Mouse (Mus musculus) forebrain, embryonic 11.5 days (tissue): ENCODE data around the gene Commd8. TPM values are rescaled to one million over a fixed set of nuclear protein-coding genes. Genes with fewer than 3 reads are reported as not detected.

ENCODE experiments used
- ATAC-seq: fragments of 200-750 bp; cut with Nextera tagmentation; replicated peaks from 2 replicates; pipeline ENCODE4 v1.8.0; 2017; ENCODE audit warnings: moderate TSS enrichment; ENCODE audit not compliant: low FRiP score
- DNase-seq: peaks from one replicate; pipeline ENCODE4 v3.0.0-alpha.2; 2017; ENCODE audit warnings: low spot score
- H3K27ac ChIP-seq: fragments of 300-500 bp; sonication (generic); 2 replicates; pipeline ENCODE4 v1.5.1; 2014; ENCODE audit warnings: low read depth, low read length
- H3K27me3 ChIP-seq: fragments of 300-500 bp; sonication (generic); 2 replicates; pipeline ENCODE4 v1.6.1; 2014; ENCODE audit warnings: mild to moderate bottlenecking, low read length, mixed read lengths; ENCODE audit not compliant: control insufficient read depth, insufficient read depth
- H3K36me3 ChIP-seq: fragments of 300-500 bp; sonication (generic); 2 replicates; pipeline ENCODE4 v1.6.1; 2014; ENCODE audit warnings: mild to moderate bottlenecking, low read length, moderate library complexity, mixed read lengths; ENCODE audit not compliant: control insufficient read depth, insufficient read depth
- H3K4me1 ChIP-seq: fragments of 300-500 bp; sonication (generic); replicated peaks from 2 replicates; pipeline ENCODE4 v1.6.1; 2014; ENCODE audit warnings: low read length, mixed read lengths; ENCODE audit not compliant: control insufficient read depth, insufficient read depth
- H3K4me2 ChIP-seq: fragments of 300-500 bp; sonication (generic); 2 replicates; pipeline ENCODE4 v1.6.1; 2014; ENCODE audit warnings: low read depth, mild to moderate bottlenecking, low read length, moderate library complexity, mixed read lengths; ENCODE audit not compliant: severe bottlenecking
- H3K4me3 ChIP-seq: fragments of 300-500 bp; sonication (generic); 2 replicates; pipeline ENCODE4 v1.5.1; 2014; ENCODE audit warnings: low read depth, low read length
- H3K9ac ChIP-seq: fragments of 300-500 bp; sonication (generic); 2 replicates; pipeline ENCODE4 v1.6.1; 2014; ENCODE audit warnings: low read length
- H3K9me3 ChIP-seq: fragments of 300-500 bp; sonication (generic); 2 replicates; pipeline ENCODE4 v1.6.1; 2016; ENCODE audit warnings: low read length, mixed read lengths; ENCODE audit not compliant: control insufficient read depth
- WGBS: fragments of 180-500 bp; shearing (Covaris S2); extraction: QIAGEN DNeasy Blood & Tissue Kit; methylation state at CpG from one replicate; pipeline ENCODE4 v1.1.7; 2014; 5-methylcytosine and 5-hydroxymethylcytosine counted together
- polyA plus RNA-seq: library from polyadenylated mRNA; unstranded; fragments of >200 nt; fragmentation: Nextera tagmentation; extraction: Ambion mirVana; gene quantifications from 2 replicates; pipeline ENCODE4 v1.2.1, GENCODE M21; 2014

Commd8 gene
- polyA plus RNA-seq, 1 experiment from 2014 or later = 170 TPM

DNA sequence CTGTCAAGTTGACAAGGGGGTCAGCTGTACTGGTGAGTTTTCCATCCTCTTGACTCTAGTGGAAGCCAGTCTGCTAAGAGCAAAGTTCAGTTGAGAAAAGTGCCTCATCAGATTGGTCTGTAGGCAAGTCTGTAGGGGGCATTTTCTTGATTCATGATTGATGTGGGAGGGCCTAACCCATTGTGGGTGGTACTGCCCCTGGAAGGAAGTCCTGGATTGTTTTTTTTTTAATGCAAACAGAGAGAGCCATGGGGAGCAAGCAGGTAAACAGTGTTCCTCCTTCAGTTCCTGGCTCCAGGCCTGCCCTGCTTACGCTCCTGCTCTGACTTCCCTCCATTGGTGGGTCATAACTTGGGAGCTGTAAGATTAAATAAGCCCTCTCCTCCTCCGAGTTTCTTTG, 34.1 kb downstream of the Commd8 start:
- no peak overlapping the region for H3K4me2 ChIP-seq
- no peak for ATAC-seq
- no peak overlapping the region for H3K27ac ChIP-seq
- no peaks in the 10 kb centered on the region for H3K27me3 ChIP-seq
- 80% methylated on average over 2 of the region's 2 CpGs for WGBS
- no peak for DNase-seq
- H3K4me3 ChIP-seq = no peak overlapping the region
- H3K4me1 ChIP-seq = no peaks in the 10 kb centered on the region
- no peaks in the 10 kb centered on the region for H3K9me3 ChIP-seq
- H3K36me3 ChIP-seq = no peaks in the 10 kb centered on the region
- no peak overlapping the region for H3K9ac ChIP-seq

DNA sequence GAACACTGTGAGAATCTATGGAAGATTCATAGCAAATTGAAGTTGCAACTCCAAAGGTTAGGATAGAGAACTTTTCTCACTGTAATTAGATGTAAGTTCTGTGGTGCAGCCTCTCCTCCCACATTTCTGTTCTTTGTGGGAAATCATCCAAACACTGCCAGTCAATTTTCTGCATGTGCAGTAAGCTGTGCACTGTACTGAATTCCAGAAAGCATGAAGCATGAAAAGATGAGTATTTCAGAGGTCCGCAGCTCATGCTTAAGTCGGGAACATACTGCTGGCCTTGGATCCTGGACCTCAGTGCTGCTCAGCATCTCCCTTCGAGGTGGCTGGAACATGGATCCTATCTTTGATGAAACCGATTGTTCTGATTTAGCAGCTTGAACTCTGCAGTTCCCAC, 41.3 kb downstream of the Commd8 start:
- no peak for ATAC-seq
- Histone ChIP-seq H3K36me3 (no peaks in the 10 kb centered on the region), H3K4me2 (no peak overlapping the region), H3K27me3 (no peaks in the 10 kb centered on the region), H3K9ac (no peak overlapping the region), H3K27ac (no peak overlapping the region), H3K4me3 (no peak overlapping the region), H3K4me1 (no peaks in the 10 kb centered on the region), H3K9me3 (no peaks in the 10 kb centered on the region)
- WGBS = 88% methylated on average over 4 of the region's 4 CpGs
- no peak for DNase-seq

DNA sequence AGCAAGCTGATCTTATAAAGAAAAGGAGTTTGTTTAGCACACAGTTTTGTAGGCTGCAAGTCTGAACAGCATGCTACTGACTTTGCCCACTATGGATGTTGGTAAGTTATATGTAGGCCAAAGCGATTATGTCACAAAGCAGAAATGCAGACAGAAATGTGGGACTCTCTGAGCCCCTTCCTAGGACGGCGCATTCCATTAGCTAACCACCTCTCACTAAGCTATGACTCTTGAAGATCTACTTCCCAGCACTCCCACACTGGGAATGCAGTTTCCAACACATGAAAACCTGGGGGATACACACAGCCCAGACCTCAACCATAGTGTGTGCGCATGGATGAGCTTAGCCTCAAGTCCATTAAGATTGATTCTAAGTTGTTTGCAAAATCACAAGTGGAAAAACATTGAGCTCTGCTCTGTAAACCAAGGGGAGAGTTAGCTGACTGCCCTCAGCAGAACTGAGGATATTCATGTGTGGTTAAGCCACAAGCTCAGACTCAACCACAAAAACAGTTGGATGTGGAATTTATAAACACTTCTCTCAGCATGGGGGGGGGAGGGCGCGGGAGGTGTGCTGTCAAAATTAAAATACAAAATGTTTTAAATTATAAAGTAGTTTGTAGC, 45.5 kb downstream of the Commd8 start:
- no peaks in the 10 kb centered on the region for H3K36me3 ChIP-seq
- H3K9ac ChIP-seq = no peak overlapping the region
- no peaks in the 10 kb centered on the region for H3K27me3 ChIP-seq
- WGBS = 95% methylated on average over 6 of the region's 6 CpGs
- ATAC-seq (no peak), DNase-seq (no peak)
- H3K4me1 ChIP-seq = no peaks in the 10 kb centered on the region
- no peak overlapping the region for H3K4me2 ChIP-seq
- no peak overlapping the region for H3K4me3 ChIP-seq
- no peak overlapping the region for H3K27ac ChIP-seq
- no peaks in the 10 kb centered on the region for H3K9me3 ChIP-seq
